In the genomic region with DNA sequence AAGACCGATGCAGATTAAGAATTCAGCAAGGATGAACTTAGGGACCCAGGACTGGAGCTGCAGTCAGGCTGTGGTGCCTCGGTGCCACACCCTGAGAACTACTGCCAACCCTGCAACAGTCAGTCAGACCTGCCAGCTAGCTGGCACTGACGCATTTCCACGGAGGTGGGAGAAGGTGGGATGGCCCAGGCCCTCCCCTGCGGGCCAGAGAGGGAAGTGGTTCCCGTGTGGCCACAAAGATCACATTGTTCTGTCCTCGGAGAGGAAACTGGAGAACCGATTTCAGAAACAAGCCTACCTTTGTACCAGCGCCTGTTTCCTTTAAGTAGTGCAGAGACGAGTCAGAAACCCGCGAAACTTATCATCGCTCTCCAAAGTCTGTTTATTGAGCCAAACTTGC, we compare ENCODE assay signal across 8 mouse cellular contexts. TPM values are rescaled to one million over a fixed set of nuclear protein-coding genes. Genes with fewer than 3 reads are reported as not detected.
A peak's percentile ranks its signal among the peaks of the same experiment; 100 is the strongest.
DNase-seq lines count a peak whose midpoint lies in the region; ATAC-seq lines count a peak whose summit lies in the region.

No protein-coding gene starts in this region.

- H3K27ac ChIP-seq in brown adipose tissue, adult 24 weeks (replicated peaks; ENCODE audit: low read depth, low read length), result peak overlapping the region; percentile 79
- peak overlapping the region; percentile 86 for H3K27ac ChIP-seq in limb, embryonic 15.5 days

- peaks cover 25% of the 10 kb centered on the region for H3K36me3 ChIP-seq in limb, embryonic 15.5 days
- H3K36me3 ChIP-seq in splenic B cell, adult 2 months (ENCODE audit: control insufficient read depth, insufficient read depth, low read length, poor library complexity, severe bottlenecking), result no peaks in the 10 kb centered on the region

- 0 out of 2 replicates have a peak, but pooled peaks have one; percentile 66 for ATAC-seq in limb, embryonic 15.5 days (ENCODE audit: insufficient number of reproducible peaks, low FRiP score, low TSS enrichment, low read depth)

- peak; percentile 31 for DNase-seq in gastrocnemius, postnatal 14 days
- DNase-seq in gastrocnemius, adult 18-20 months (ENCODE audit: low spot score), result no peak
- DNase-seq in heart, postnatal 14 days, result peak; percentile 53 to 60
- peak; percentile 11 for DNase-seq in splenic B cell, adult 2 months (ENCODE audit: low read depth, low spot score)
- no peak for DNase-seq in frontal cortex, adult 2 months (ENCODE audit: extremely low spot score in 1 of 2, low spot score in 1 of 2)
- DNase-seq in B cell, adult 2 months, result no peak

- intact Hi-C loops in gastrocnemius, postnatal 14 days (cut with DNase I; ENCODE audit: low total_unique reads), result no loop called here
- intact Hi-C loops in heart, postnatal 14 days (cut with DNase I), result loop anchor here (2.0 kb wide), 1 partner anchor 16 kb away; no protein-coding TSS in a partner anchor

- WGBS in limb, embryonic 15.5 days, result 40% methylated on average over 13 of the region's 13 CpGs

- no peaks in the 10 kb centered on the region for H3K9me3 ChIP-seq in limb, embryonic 15.5 days

- peaks cover 57% of the 10 kb centered on the region for H3K4me1 ChIP-seq in brown adipose tissue, adult 24 weeks (ENCODE audit: control insufficient read depth, insufficient read depth, insufficient read length, low read length)
- H3K4me1 ChIP-seq in limb, embryonic 15.5 days, result peaks cover 62% of the 10 kb centered on the region

- H3K9ac ChIP-seq in limb, embryonic 15.5 days, result no peak overlapping the region

- no peaks in the 10 kb centered on the region for H3K27me3 ChIP-seq in limb, embryonic 15.5 days
- no peaks in the 10 kb centered on the region for H3K27me3 ChIP-seq in splenic B cell, adult 2 months (ENCODE audit: control insufficient read depth, insufficient read depth, low read length, poor library complexity, severe bottlenecking)

- peak overlapping the region; percentile 17; the same call in 1 of the 2 replicates for H3K4me2 ChIP-seq in limb, embryonic 15.5 days

- peak overlapping the region; percentile 46 for H3K4me3 ChIP-seq in brown adipose tissue, adult 24 weeks (ENCODE audit: insufficient read depth, low read depth, low read length)
- no peak overlapping the region for H3K4me3 ChIP-seq in limb, embryonic 15.5 days

RNA-seq across cellular contexts. Expression of gene Lrp5, which starts 17.3 kb away (rescaled TPM):
- 10 to 100 TPM; 33.0 to 39.3 TPM for total RNA-seq in gastrocnemius, postnatal 14 days (2021)
- 10 to 100 TPM; 24.5 to 26.7 TPM for total RNA-seq in gastrocnemius, adult 18-20 months (2021)
- 13.2 TPM in 2 replicates for polyA plus RNA-seq in brown adipose tissue, adult 24 weeks (2012; ENCODE audit: insufficient read depth, insufficient read length, missing spikeins)
- total RNA-seq in heart, postnatal 14 days (2021), result 10 to 100 TPM; 47.8 to 52.8 TPM
- polyA plus RNA-seq in limb, embryonic 15.5 days (2015; fragmentation: Nextera tagmentation; extraction: Ambion mirVana), result 6.6 and 6.8 TPM in 2 replicates
- 4.9 and 5.2 TPM in 2 replicates for polyA plus RNA-seq in frontal cortex, adult 2 months (2012; rRNA removed)

RNA-seq across cellular contexts. Expression of gene 1810055G02Rik, which starts 39.0 kb away (rescaled TPM):
- total RNA-seq in gastrocnemius, postnatal 14 days (2021), result 10 to 100 TPM in 1 of 2 experiments, 1 to 10 TPM in 1; 9.7 to 15.9 TPM
- total RNA-seq in gastrocnemius, adult 18-20 months (2021), result 1 to 10 TPM; 7.4 to 8.4 TPM
- 5.3 and 6.6 TPM in 2 replicates for polyA plus RNA-seq in brown adipose tissue, adult 24 weeks (2012; ENCODE audit: insufficient read depth, insufficient read length, missing spikeins)
- total RNA-seq in heart, postnatal 14 days (2021), result 1 to 10 TPM; 8.9 TPM
- polyA plus RNA-seq in limb, embryonic 15.5 days (2015; fragmentation: Nextera tagmentation; extraction: Ambion mirVana), result 60.5 and 69.0 TPM in 2 replicates
- polyA plus RNA-seq in frontal cortex, adult 2 months (2012; rRNA removed), result 32.8 and 37.2 TPM in 2 replicates

Comparison
In these comparisons a context has a peak if more than half of its experiments do, and no peak if none do; other contexts are left out.
1. DNase-seq: peak in gastrocnemius, postnatal 14 days (single experiment), heart, postnatal 14 days (2 of 2) and splenic B cell, adult 2 months (single experiment); none in gastrocnemius, adult 18-20 months (single experiment), frontal cortex, adult 2 months (0 of 2) and B cell, adult 2 months (0 of 2).